Mouse (Mus musculus) splenic B cell, adult 2 months (primary cell): Measurements from ENCODE around the gene Lysmd1.

Experiments used
- DNase-seq: peaks from one replicate; pipeline ENCODE4 v3.0.0-alpha.2; 2011; ENCODE audit warnings: low read depth, low spot score
- H3K27me3 ChIP-seq: 2 replicates; pipeline ENCODE4 v1.6.1; 2012; ENCODE audit warnings: mild to moderate bottlenecking, low read length, moderate library complexity, mixed read lengths; ENCODE audit not compliant: control insufficient read depth, poor library complexity, insufficient read depth, severe bottlenecking
- H3K36me3 ChIP-seq: 2 replicates; pipeline ENCODE4 v1.6.1; 2012; ENCODE audit warnings: mild to moderate bottlenecking, low read length, moderate library complexity, mixed read lengths; ENCODE audit not compliant: control insufficient read depth, poor library complexity, insufficient read depth, severe bottlenecking

Gene Lysmd1

GRCm38 (mm10) chr3:95153874-95154273 is 20.0 kb downstream of the Lysmd1 start:
- Histone ChIP-seq H3K27me3 (no peaks in the 10 kb centered on the region), H3K36me3 (no peaks in the 10 kb centered on the region)
- peak; percentile 83 for DNase-seq

- DNase-seq, result no peak
- Histone ChIP-seq H3K27me3 (no peaks in the 10 kb centered on the region; the same call in 1 of the 2 replicates), H3K36me3 (no peaks in the 10 kb centered on the region)
These were observed 25.7 kb downstream of the Lysmd1 start for GRCm38 (mm10) chr3:95159511-95159986.

GRCm38 (mm10) chr3:95159987-95160963 is 26.4 kb downstream of the Lysmd1 start, which contains the start of gene Sema6c:
Gene Sema6c (plus strand): TSS chr3:95160457.
- DNase-seq, result peak; percentile 87
- Histone ChIP-seq H3K36me3 (no peaks in the 10 kb centered on the region), H3K27me3 (no peaks in the 10 kb centered on the region; the same call in 1 of the 2 replicates)

- DNase-seq, result no peak
- H3K27me3 ChIP-seq, result no peaks in the 10 kb centered on the region; the same call in 1 of the 2 replicates
- H3K36me3 ChIP-seq, result no peaks in the 10 kb centered on the region
These were observed 27.2 kb downstream of the Lysmd1 start for GRCm38 (mm10) chr3:95161041-95161551.

- no peaks in the 10 kb centered on the region; the same call in 1 of the 2 replicates for H3K27me3 ChIP-seq
- H3K36me3 ChIP-seq, result no peaks in the 10 kb centered on the region
- no peak for DNase-seq
These were observed 27.9 kb downstream of the Lysmd1 start for GRCm38 (mm10) chr3:95161618-95162344.

GRCm38 (mm10) chr3:95162345-95162628 is 28.4 kb downstream of the Lysmd1 start:
- H3K27me3 ChIP-seq, result no peaks in the 10 kb centered on the region; the same call in 1 of the 2 replicates
- no peak for DNase-seq
- H3K36me3 ChIP-seq, result no peaks in the 10 kb centered on the region

GRCm38 (mm10) chr3:95163419-95164255 is 29.7 kb downstream of the Lysmd1 start:
- Histone ChIP-seq H3K36me3 (no peaks in the 10 kb centered on the region), H3K27me3 (no peaks in the 10 kb centered on the region; the same call in 1 of the 2 replicates)
- DNase-seq, result no peak

- Histone ChIP-seq H3K27me3 (no peaks in the 10 kb centered on the region; the same call in 1 of the 2 replicates), H3K36me3 (no peaks in the 10 kb centered on the region)
- DNase-seq, result no peak
These were observed 30.3 kb downstream of the Lysmd1 start for GRCm38 (mm10) chr3:95164256-95164550.

- Histone ChIP-seq H3K27me3 (no peaks in the 10 kb centered on the region; the same call in 1 of the 2 replicates), H3K36me3 (no peaks in the 10 kb centered on the region)
- no peak for DNase-seq
These were observed 31.0 kb downstream of the Lysmd1 start for GRCm38 (mm10) chr3:95164840-95165239.

- no peak for DNase-seq
- H3K36me3 ChIP-seq, result no peaks in the 10 kb centered on the region
- H3K27me3 ChIP-seq, result peaks cover 3% of the 10 kb centered on the region
These were observed 36.1 kb downstream of the Lysmd1 start for GRCm38 (mm10) chr3:95169996-95170395.

- Histone ChIP-seq H3K36me3 (no peaks in the 10 kb centered on the region), H3K27me3 (peaks cover 3% of the 10 kb centered on the region)
- DNase-seq, result no peak
These were observed 37.2 kb downstream of the Lysmd1 start for GRCm38 (mm10) chr3:95171105-95171504.

GRCm38 (mm10) chr3:95172526-95173255 is 38.8 kb downstream of the Lysmd1 start:
- DNase-seq, result no peak
- Histone ChIP-seq H3K27me3 (peaks cover 3% of the 10 kb centered on the region), H3K36me3 (no peaks in the 10 kb centered on the region)

GRCm38 (mm10) chr3:95173256-95173949 is 39.5 kb downstream of the Lysmd1 start:
- DNase-seq, result peak; percentile 17
- H3K27me3 ChIP-seq, result peaks cover 3% of the 10 kb centered on the region
- no peaks in the 10 kb centered on the region for H3K36me3 ChIP-seq
